Mouse (Mus musculus): ENCODE data around the gene Zglp1. TPM values are rescaled to one million over a fixed set of nuclear protein-coding genes. Genes with fewer than 3 reads are reported as not detected.

Gene Zglp1
- 10.7 TPM in 1 of 2 replicates, not detected in the other for total RNA-seq (2014; rRNA removed)
- 0.20 TPM in 1 of 2 replicates, not detected in the other for polyA plus RNA-seq (2015; fragmentation: Nextera tagmentation; extraction: Ambion mirVana)

- DNase-seq (ENCODE audit: low spot score) (no peak), ATAC-seq (ENCODE audit: low FRiP score) (no peak)
- H3K9ac ChIP-seq (replicated peaks; ENCODE audit: low read length, poor library complexity, severe bottlenecking), result no peak within 1 kb of the TSS
- no peaks in the 10 kb centered on the region for H3K27me3 ChIP-seq (ENCODE audit: insufficient read depth, low read length)
- no peaks in the 10 kb centered on the region for H3K9me3 ChIP-seq (ENCODE audit: low read length)
- H3K36me3 ChIP-seq (ENCODE audit: insufficient read depth, low read length), result peaks cover 31% of the 10 kb centered on the region
- no peak within 1 kb of the TSS for H3K27ac ChIP-seq (ENCODE audit: low read depth, low read length)
- 0 out of 2 replicates have a peak, but pooled peaks cover under 1% of the 10 kb centered on the region for H3K4me1 ChIP-seq (ENCODE audit: insufficient read depth, low read length)
- no peak for TF ChIP-seq CTCF (IDR thresholded peaks at IDR 0.05)
- WGBS, result 92% methylated on average over 24 of the region's 27 CpGs
- no peak within 1 kb of the TSS for H3K4me3 ChIP-seq (ENCODE audit: low read depth, low read length)
- no peak within 1 kb of the TSS for H3K4me2 ChIP-seq (ENCODE audit: low read depth, low read length, poor library complexity, severe bottlenecking)
Measured at GRCm38 (mm10) chr9:21067006-21067684, at the start of gene Zglp1. Zglp1 (minus strand) TSS chr9:21067093.

GRCm38 (mm10) chr9:21115105-21115504 lies 48.2 kb upstream of the Zglp1 start:
- Histone ChIP-seq H3K4me1 (ENCODE audit: insufficient read depth, low read length) (no peaks in the 10 kb centered on the region), H3K9ac (replicated peaks; ENCODE audit: low read length, poor library complexity, severe bottlenecking) (no peak overlapping the region), H3K4me3 (ENCODE audit: low read depth, low read length) (no peak overlapping the region), H3K27ac (ENCODE audit: low read depth, low read length) (no peak overlapping the region), H3K9me3 (ENCODE audit: low read length) (no peaks in the 10 kb centered on the region), H3K27me3 (ENCODE audit: insufficient read depth, low read length) (no peaks in the 10 kb centered on the region), H3K36me3 (ENCODE audit: insufficient read depth, low read length) (peaks cover 14% of the 10 kb centered on the region), H3K4me2 (ENCODE audit: low read depth, low read length, poor library complexity, severe bottlenecking) (no peak overlapping the region)
- no peak for ATAC-seq (ENCODE audit: low FRiP score)
- TF ChIP-seq CTCF (IDR thresholded peaks at IDR 0.05), result no peak
- DNase-seq (ENCODE audit: low spot score), result no peak
- 94% methylated on average over 8 of the region's 8 CpGs for WGBS

- no peak for TF ChIP-seq CTCF (IDR thresholded peaks at IDR 0.05)
- no peak overlapping the region for H3K9ac ChIP-seq (replicated peaks; ENCODE audit: low read length, poor library complexity, severe bottlenecking)
- H3K27me3 ChIP-seq (ENCODE audit: insufficient read depth, low read length), result no peaks in the 10 kb centered on the region
- H3K9me3 ChIP-seq (ENCODE audit: low read length), result no peaks in the 10 kb centered on the region
- ATAC-seq (ENCODE audit: low FRiP score), result no peak
- H3K36me3 ChIP-seq (ENCODE audit: insufficient read depth, low read length), result peaks cover 13% of the 10 kb centered on the region; the same call in 1 of the 2 replicates
- H3K27ac ChIP-seq (ENCODE audit: low read depth, low read length), result no peak overlapping the region
- no peaks in the 10 kb centered on the region for H3K4me1 ChIP-seq (ENCODE audit: insufficient read depth, low read length)
- WGBS, result 93% methylated on average over 7 of the region's 7 CpGs
- no peak for DNase-seq (ENCODE audit: low spot score)
- no peak overlapping the region for H3K4me2 ChIP-seq (ENCODE audit: low read depth, low read length, poor library complexity, severe bottlenecking)
- H3K4me3 ChIP-seq (ENCODE audit: low read depth, low read length), result no peak overlapping the region
Measured at GRCm38 (mm10) chr9:21114190-21114589, 47.3 kb upstream of the Zglp1 start.

GRCm38 (mm10) chr9:21113751-21114150 lies 46.9 kb upstream of the Zglp1 start:
- Histone ChIP-seq H3K9ac (replicated peaks; ENCODE audit: low read length, poor library complexity, severe bottlenecking) (no peak overlapping the region), H3K36me3 (ENCODE audit: insufficient read depth, low read length) (peaks cover 17% of the 10 kb centered on the region), H3K4me1 (ENCODE audit: insufficient read depth, low read length) (no peaks in the 10 kb centered on the region), H3K27me3 (ENCODE audit: insufficient read depth, low read length) (no peaks in the 10 kb centered on the region), H3K4me2 (ENCODE audit: low read depth, low read length, poor library complexity, severe bottlenecking) (no peak overlapping the region), H3K27ac (ENCODE audit: low read depth, low read length) (no peak overlapping the region), H3K4me3 (ENCODE audit: low read depth, low read length) (no peak overlapping the region), H3K9me3 (ENCODE audit: low read length) (no peaks in the 10 kb centered on the region)
- DNase-seq (ENCODE audit: low spot score) (no peak), ATAC-seq (ENCODE audit: low FRiP score) (no peak)
- TF ChIP-seq CTCF (IDR thresholded peaks at IDR 0.05), result no peak
- 86% methylated on average over 6 of the region's 6 CpGs for WGBS

- Histone ChIP-seq H3K27ac (ENCODE audit: low read depth, low read length) (no peak overlapping the region), H3K36me3 (ENCODE audit: insufficient read depth, low read length) (peaks cover 9% of the 10 kb centered on the region), H3K9ac (replicated peaks; ENCODE audit: low read length, poor library complexity, severe bottlenecking) (no peak overlapping the region), H3K9me3 (ENCODE audit: low read length) (no peaks in the 10 kb centered on the region), H3K27me3 (ENCODE audit: insufficient read depth, low read length) (no peaks in the 10 kb centered on the region), H3K4me3 (ENCODE audit: low read depth, low read length) (no peak overlapping the region), H3K4me2 (ENCODE audit: low read depth, low read length, poor library complexity, severe bottlenecking) (no peak overlapping the region), H3K4me1 (ENCODE audit: insufficient read depth, low read length) (no peaks in the 10 kb centered on the region)
- TF ChIP-seq CTCF (IDR thresholded peaks at IDR 0.05), result no peak
- no peak for ATAC-seq (ENCODE audit: low FRiP score)
- WGBS, result 44% methylated on average over 23 of the region's 23 CpGs
- no peak for DNase-seq (ENCODE audit: low spot score)
Measured at GRCm38 (mm10) chr9:21107607-21108237, 40.8 kb upstream of the Zglp1 start.
